Mouse (Mus musculus) embryonic fibroblast, embryonic 13.5 days (primary cell): ENCODE data around the gene Rsph9.

Source experiments
- CTCF ChIP-seq: IDR thresholded peaks from 2 replicates; pipeline ENCODE4 v1.5.1; 2011; ENCODE audit warnings: mild to moderate bottlenecking, control low read depth, low read length, moderate library complexity, borderline replicate concordance; ENCODE audit not compliant: insufficient read depth
- POLR2A ChIP-seq: IDR thresholded peaks from 2 replicates; pipeline ENCODE4 v1.6.1; 2011; ENCODE audit warnings: low read depth, mild to moderate bottlenecking, control low read depth, low read length, moderate library complexity

DNA sequence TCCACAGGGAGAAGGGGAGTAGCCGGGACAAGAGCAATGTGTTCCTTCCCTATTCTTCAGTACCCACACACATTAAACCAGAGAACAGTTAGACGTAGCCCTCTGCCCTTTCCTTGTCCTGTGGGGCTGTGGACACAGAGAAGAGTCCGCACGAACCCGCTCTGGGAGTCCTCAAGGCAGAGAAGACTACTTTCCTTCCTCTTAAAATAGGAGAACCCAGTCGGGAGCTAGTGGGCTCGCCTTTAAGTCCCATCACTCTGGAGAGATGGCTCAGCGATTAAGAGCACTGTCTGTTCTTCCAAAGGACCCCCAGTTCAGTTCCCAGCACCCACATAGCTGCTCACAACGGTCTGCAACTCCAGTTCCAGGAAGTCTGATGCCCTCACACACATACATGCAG lies 17.7 kb upstream of the Rsph9 start:
- TF ChIP-seq CTCF (no peak), POLR2A (no peak)
